In the genomic region with DNA sequence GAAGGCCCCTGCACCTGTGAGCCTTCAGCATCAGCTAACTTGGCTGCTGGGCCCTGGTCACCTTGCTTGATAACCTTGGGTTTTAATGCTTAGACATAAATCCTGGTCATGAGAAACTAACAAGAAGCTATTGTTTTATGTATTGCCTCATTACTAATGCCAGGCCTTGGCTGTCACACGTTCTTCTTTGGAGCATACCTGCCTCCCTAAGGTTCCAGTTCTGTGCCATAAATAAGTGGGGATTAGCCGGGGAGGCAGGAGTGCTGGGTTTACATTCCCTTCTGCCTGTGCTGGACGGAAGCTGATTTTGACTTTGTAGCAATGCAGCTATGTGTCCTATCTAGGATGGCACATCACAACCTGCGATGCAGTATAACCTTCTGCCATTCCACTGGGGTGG, we compare ENCODE assay signal across 23 mouse cellular contexts. TPM values are rescaled to one million over a fixed set of nuclear protein-coding genes. Genes with fewer than 3 reads are reported as not detected.
"Had no signal": no experiment of that assay in that cellular context is flagged by ENCODE, and none has a peak within 500 bp of the region (broad histone marks: within the 10 kb centered on the region; RNA-seq: fewer than 3 reads in every experiment).

No protein-coding gene starts in this region.

- H3K4me1 ChIP-seq: neural tube, embryonic 13.5 days; neural tube, embryonic 15.5 days; stomach, embryonic 15.5 days had no signal

- H3K27me3 ChIP-seq: neural tube, embryonic 13.5 days; neural tube, embryonic 15.5 days; stomach, embryonic 15.5 days had no signal

- H3K9me3 ChIP-seq: neural tube, embryonic 13.5 days; neural tube, embryonic 15.5 days; stomach, embryonic 15.5 days had no signal

- H3K9ac ChIP-seq: neural tube, embryonic 13.5 days; neural tube, embryonic 15.5 days; stomach, embryonic 15.5 days had no signal

- DNase-seq: retina, postnatal 1 day; right cerebral cortex, adult 18-20 months; right cerebral cortex, postnatal 14 days; right cerebral cortex, postnatal 25 days; right cerebral cortex, postnatal 4 days; spleen, adult 18-20 months; thymus, adult 18-20 months; thymus, adult 2 months; thymus, postnatal 14 days; thymus, postnatal 25 days; thymus, postnatal 36 days; thymus, postnatal 4 days had no signal

- H3K27ac ChIP-seq: neural tube, embryonic 13.5 days; neural tube, embryonic 15.5 days; stomach, embryonic 15.5 days; stomach, postnatal 0 days had no signal

- H3K4me2 ChIP-seq: neural tube, embryonic 13.5 days; neural tube, embryonic 15.5 days; stomach, embryonic 15.5 days had no signal

- H3K4me3 ChIP-seq: neural tube, embryonic 13.5 days; neural tube, embryonic 15.5 days; stomach, embryonic 15.5 days had no signal

- H3K36me3 ChIP-seq: neural tube, embryonic 13.5 days; neural tube, embryonic 15.5 days; stomach, embryonic 15.5 days had no signal

RNA-seq across cellular contexts. Expression of a gene that starts 55.6 kb away (rescaled TPM):
- total RNA-seq: neutrophil, adult 5-6 weeks had no signal
- polyA plus RNA-seq: neural tube, embryonic 13.5 days; neural tube, embryonic 14.5 days; small intestine, adult 2 months; spleen, adult 2 months; stomach, embryonic 14.5 days; stomach, embryonic 15.5 days; stomach, embryonic 16.5 days; stomach, postnatal 0 days; urinary bladder, adult 2 months had no signal
